19 mouse cellular contexts compared by ENCODE assay signal in genomic region chr5:132876336-132876840, GRCm38 (mm10).
DNase-seq lines count a peak whose midpoint lies in the region; ATAC-seq lines count a peak whose summit lies in the region.
"Had no signal": no experiment of that assay in that cellular context is flagged by ENCODE, and none has a peak within 500 bp of the region (broad histone marks: within the 10 kb centered on the region; RNA-seq: fewer than 3 reads in every experiment).

No protein-coding gene starts in this region.

- no peak overlapping the region for H3K4me3 ChIP-seq in midbrain, embryonic 13.5 days (replicated peaks)
- no peak overlapping the region for H3K4me3 ChIP-seq in midbrain, embryonic 11.5 days (ENCODE audit: low read depth, low read length)
- no peak overlapping the region for H3K4me3 ChIP-seq in embryonic facial prominence, embryonic 12.5 days
- H3K4me3 ChIP-seq: heart, embryonic 12.5 days; stomach, embryonic 15.5 days had no signal

- 14% methylated on average over 6 of the region's 6 CpGs for WGBS in midbrain, embryonic 13.5 days
- 24% methylated on average over 6 of the region's 6 CpGs for WGBS in midbrain, embryonic 11.5 days
- WGBS in embryonic facial prominence, embryonic 12.5 days = 23% methylated on average over 6 of the region's 6 CpGs

- no peaks in the 10 kb centered on the region; the same call in 1 of the 2 replicates for H3K27me3 ChIP-seq in midbrain, embryonic 13.5 days
- no peaks in the 10 kb centered on the region for H3K27me3 ChIP-seq in midbrain, embryonic 11.5 days (ENCODE audit: control insufficient read depth, insufficient read depth, low read length)
- no peaks in the 10 kb centered on the region for H3K27me3 ChIP-seq in embryonic facial prominence, embryonic 12.5 days
- H3K27me3 ChIP-seq: heart, embryonic 12.5 days; stomach, embryonic 15.5 days had no signal

- no peaks in the 10 kb centered on the region for H3K36me3 ChIP-seq in midbrain, embryonic 13.5 days
- H3K36me3 ChIP-seq in midbrain, embryonic 11.5 days (ENCODE audit: control insufficient read depth, insufficient read depth, low read length) = no peaks in the 10 kb centered on the region
- no peaks in the 10 kb centered on the region for H3K36me3 ChIP-seq in embryonic facial prominence, embryonic 12.5 days
- H3K36me3 ChIP-seq: heart, embryonic 12.5 days; stomach, embryonic 15.5 days had no signal

- H3K27ac ChIP-seq in midbrain, embryonic 13.5 days = peak overlapping the region; percentile 5; the same call in 1 of the 2 replicates
- H3K27ac ChIP-seq in midbrain, embryonic 11.5 days (ENCODE audit: low read depth, low read length) = no peak overlapping the region
- H3K27ac ChIP-seq in embryonic facial prominence, embryonic 12.5 days = peak overlapping the region; percentile 23; the same call in 1 of the 2 replicates
- H3K27ac ChIP-seq: stomach, embryonic 15.5 days had no signal

- H3K9me3 ChIP-seq in midbrain, embryonic 13.5 days = no peaks in the 10 kb centered on the region
- no peaks in the 10 kb centered on the region for H3K9me3 ChIP-seq in midbrain, embryonic 11.5 days (ENCODE audit: control insufficient read depth, low read length)
- no peaks in the 10 kb centered on the region for H3K9me3 ChIP-seq in embryonic facial prominence, embryonic 12.5 days
- H3K9me3 ChIP-seq: heart, embryonic 12.5 days; stomach, embryonic 15.5 days had no signal

- no peak overlapping the region for H3K9ac ChIP-seq in midbrain, embryonic 13.5 days (replicated peaks)
- no peak overlapping the region for H3K9ac ChIP-seq in midbrain, embryonic 11.5 days (ENCODE audit: low read length)
- no peak overlapping the region for H3K9ac ChIP-seq in embryonic facial prominence, embryonic 12.5 days
- H3K9ac ChIP-seq: heart, embryonic 12.5 days; lung, embryonic 14.5 days; stomach, embryonic 15.5 days had no signal

- peaks cover 8% of the 10 kb centered on the region for H3K4me1 ChIP-seq in midbrain, embryonic 13.5 days (replicated peaks)
- no peaks in the 10 kb centered on the region for H3K4me1 ChIP-seq in midbrain, embryonic 11.5 days (ENCODE audit: control insufficient read depth, insufficient read depth, low read length)
- peaks cover 7% of the 10 kb centered on the region; the same call in 1 of the 2 replicates for H3K4me1 ChIP-seq in embryonic facial prominence, embryonic 12.5 days
- H3K4me1 ChIP-seq: heart, embryonic 12.5 days; stomach, embryonic 15.5 days had no signal

- no peak overlapping the region for H3K4me2 ChIP-seq in midbrain, embryonic 13.5 days (replicated peaks)
- no peak overlapping the region for H3K4me2 ChIP-seq in midbrain, embryonic 11.5 days
- H3K4me2 ChIP-seq in embryonic facial prominence, embryonic 12.5 days (replicated peaks) = no peak overlapping the region
- H3K4me2 ChIP-seq: heart, embryonic 12.5 days; liver, embryonic 11.5 days; lung, embryonic 14.5 days; stomach, embryonic 15.5 days had no signal

- peak; percentile 20 to 30 for DNase-seq in cerebellum, postnatal 10 days
- no peak for DNase-seq in cerebellum, adult 18-20 months
- DNase-seq in midbrain, embryonic 11.5 days (ENCODE audit: low spot score, missing footprints) = no peak
- peak; percentile 37 for DNase-seq in retina, embryonic 14.5 days (ENCODE audit: low spot score)
- no peak for DNase-seq in ovary, adult 18-20 months (ENCODE audit: low spot score)
- no peak for DNase-seq in layer of hippocampus, postnatal 10 days (ENCODE audit: low spot score in 2 of 2)
- DNase-seq: cerebellum, adult 11 months; gastrocnemius, postnatal 25 days; heart, postnatal 4 days; kidney, adult 18-20 months; kidney, postnatal 36 days; layer of hippocampus, postnatal 36 days; lung, embryonic 14.5 days; thymus, postnatal 14 days had no signal

- no peak for ATAC-seq in midbrain, embryonic 13.5 days
- ATAC-seq in midbrain, embryonic 11.5 days (ENCODE audit: low FRiP score) = no peak
- no peak for ATAC-seq in embryonic facial prominence, embryonic 12.5 days (ENCODE audit: insufficient number of reproducible peaks, insufficient read depth, low FRiP score, low TSS enrichment)

Comparison
In these comparisons a context has a peak if more than half of its experiments do, and no peak if none do; other contexts are left out.
1. DNase-seq: peak in cerebellum, postnatal 10 days (2 of 2) and retina, embryonic 14.5 days (single experiment); none in cerebellum, adult 18-20 months (0 of 2), midbrain, embryonic 11.5 days (single experiment), ovary, adult 18-20 months (single experiment) and layer of hippocampus, postnatal 10 days (0 of 2).